Mouse (Mus musculus) hindbrain, embryonic 10.5 days (tissue): Measurements from ENCODE around the gene Dnajc14. TPM values are rescaled to one million over a fixed set of nuclear protein-coding genes. Genes with fewer than 3 reads are reported as not detected.
A peak's percentile ranks its signal among the peaks of the same experiment; 100 is the strongest.
"Not testable (repeated sequence)": the region's sequence is repeated elsewhere in the genome, so short reads cannot be mapped to it uniquely, and the experiment has no call there.

Source experiments
- DNase-seq: peaks from one replicate; pipeline ENCODE4 v3.0.0-alpha.2; 2017; ENCODE audit warnings: low spot score
- H3K27ac ChIP-seq: fragments of 300-500 bp; sonication (generic); 2 replicates; pipeline ENCODE4 v1.5.1; 2016; ENCODE audit warnings: mild to moderate bottlenecking, moderate library complexity
- H3K27me3 ChIP-seq: fragments of 300-500 bp; sonication (generic); 2 replicates; pipeline ENCODE4 v1.6.1; 2016; ENCODE audit warnings: mild to moderate bottlenecking; ENCODE audit not compliant: poor library complexity, insufficient read depth, severe bottlenecking
- H3K36me3 ChIP-seq: fragments of 300-500 bp; sonication (generic); 2 replicates; pipeline ENCODE4 v1.6.1; 2016; ENCODE audit warnings: mild to moderate bottlenecking, moderate library complexity
- H3K4me1 ChIP-seq: fragments of 300-500 bp; sonication (generic); replicated peaks from 2 replicates; pipeline ENCODE4 v1.6.1; 2016; ENCODE audit warnings: mild to moderate bottlenecking
- H3K4me3 ChIP-seq: fragments of 300-500 bp; sonication (generic); 2 replicates; pipeline ENCODE4 v1.5.1; 2016; ENCODE audit warnings: mild to moderate bottlenecking, moderate library complexity
- H3K9me3 ChIP-seq: fragments of 300-500 bp; sonication (generic); 2 replicates; pipeline ENCODE4 v1.6.1; 2016; ENCODE audit warnings: mild to moderate bottlenecking, moderate library complexity
- WGBS: fragments of 180-500 bp; shearing (Covaris S2); methylation state at CpG from one replicate; pipeline ENCODE4 v1.1.7; 2016; 5-methylcytosine and 5-hydroxymethylcytosine counted together
- polyA plus RNA-seq: library from polyadenylated mRNA; unstranded; fragments of >200 nt; fragmentation: Nextera tagmentation; extraction: Ambion mirVana; gene quantifications from 2 replicates; pipeline ENCODE4 v1.2.1, GENCODE M21; 2016

Dnajc14 gene
- polyA plus RNA-seq, 1 experiment from 2014 or later = 50.4 TPM

DNA sequence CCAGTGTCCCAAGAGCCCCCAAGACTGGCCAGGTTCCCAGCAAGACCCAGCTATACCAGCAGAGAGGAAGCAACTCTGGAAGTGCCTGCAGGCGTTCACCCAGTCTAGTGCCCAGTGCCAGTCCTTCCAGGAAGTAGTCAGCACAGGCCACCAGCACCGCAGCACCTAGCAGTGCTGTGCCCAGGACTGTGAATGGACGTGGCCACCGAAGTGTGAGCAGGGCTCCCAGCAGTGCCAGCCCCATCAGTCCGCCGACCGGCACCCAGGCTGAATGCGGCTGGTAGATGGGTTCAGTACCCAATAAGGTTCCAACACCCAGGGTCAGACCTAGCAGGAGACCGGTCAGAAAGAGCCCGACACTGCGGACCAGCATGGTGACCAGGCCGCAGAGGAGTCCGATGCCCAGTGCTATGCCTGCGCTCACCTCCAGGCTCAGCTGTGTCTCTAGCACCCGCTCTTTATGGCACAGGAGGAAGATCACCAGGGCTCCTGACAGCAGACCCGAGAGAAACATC is 1.8 kb upstream of the Dnajc14 start:
- 85% methylated on average over 16 of the region's 16 CpGs for WGBS
- Histone ChIP-seq H3K27me3 (no peaks in the 10 kb centered on the region), H3K36me3 (peaks cover 40% of the 10 kb centered on the region), H3K4me3 (peak overlapping the region; percentile 24; the same call in 1 of the 2 replicates), H3K27ac (peak overlapping the region; percentile 45; the same call in 1 of the 2 replicates), H3K4me1 (peaks cover 36% of the 10 kb centered on the region), H3K9me3 (no peaks in the 10 kb centered on the region)
- no peak for DNase-seq

DNA sequence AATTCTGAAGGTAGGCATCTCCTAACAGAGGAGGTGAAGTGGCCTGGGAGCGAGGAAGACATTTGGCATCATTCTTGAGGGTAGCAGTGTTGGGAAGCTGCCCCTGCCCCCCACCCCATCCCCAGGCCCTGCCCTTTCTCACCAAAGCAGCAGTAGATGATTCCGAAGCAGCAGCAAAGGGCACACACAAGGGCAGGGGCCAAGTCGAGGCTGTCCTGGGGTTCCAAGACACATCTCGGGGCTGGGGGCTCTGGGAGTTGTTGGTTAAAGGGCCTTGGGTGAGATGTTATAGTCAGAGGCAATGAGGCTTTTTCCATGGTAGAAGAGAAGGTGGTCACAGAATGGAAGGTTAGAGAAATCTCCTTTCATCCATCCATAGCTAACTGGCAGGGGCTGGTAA is 906 bp upstream of the Dnajc14 start:
- H3K4me3 ChIP-seq = peak overlapping the region; percentile 86
- 65% methylated on average over 4 of the region's 4 CpGs for WGBS

DNA sequence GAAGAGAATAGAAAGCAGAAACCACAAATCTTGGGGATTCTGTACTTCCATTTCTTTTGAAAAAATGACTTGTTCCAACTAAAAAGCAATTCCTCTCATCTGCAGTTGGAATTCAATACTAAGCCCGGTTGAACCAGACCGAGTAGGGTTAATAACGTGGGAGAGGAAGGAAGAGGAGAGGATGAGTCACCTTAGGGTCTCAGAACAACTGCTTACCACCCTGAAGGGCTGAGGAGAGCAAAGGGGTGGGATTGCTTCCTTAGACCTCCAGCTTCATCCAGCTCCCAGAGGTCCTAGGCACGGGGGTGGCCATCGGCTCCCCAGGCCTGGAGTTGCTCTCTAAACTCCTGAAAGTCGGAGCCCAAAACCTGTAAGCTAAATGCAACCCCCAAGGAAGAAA is 501 bp upstream of the Dnajc14 start:
- DNase-seq = no peak
- Histone ChIP-seq H3K36me3 (peaks cover 53% of the 10 kb centered on the region), H3K27ac (peak overlapping the region; percentile 97), H3K4me1 (peaks cover 50% of the 10 kb centered on the region), H3K9me3 (no peaks in the 10 kb centered on the region), H3K4me3 (peak overlapping the region; percentile 86), H3K27me3 (no peaks in the 10 kb centered on the region)
- 18% methylated on average over 6 of the region's 6 CpGs for WGBS

More for the DNA sequence above, 906 bp upstream of the Dnajc14 start:
- Histone ChIP-seq H3K4me1 (peaks cover 46% of the 10 kb centered on the region), H3K27ac (peak overlapping the region; percentile 62; the same call in 1 of the 2 replicates), H3K36me3 (peaks cover 49% of the 10 kb centered on the region), H3K9me3 (no peaks in the 10 kb centered on the region), H3K27me3 (no peaks in the 10 kb centered on the region)
- DNase-seq = no peak

DNA sequence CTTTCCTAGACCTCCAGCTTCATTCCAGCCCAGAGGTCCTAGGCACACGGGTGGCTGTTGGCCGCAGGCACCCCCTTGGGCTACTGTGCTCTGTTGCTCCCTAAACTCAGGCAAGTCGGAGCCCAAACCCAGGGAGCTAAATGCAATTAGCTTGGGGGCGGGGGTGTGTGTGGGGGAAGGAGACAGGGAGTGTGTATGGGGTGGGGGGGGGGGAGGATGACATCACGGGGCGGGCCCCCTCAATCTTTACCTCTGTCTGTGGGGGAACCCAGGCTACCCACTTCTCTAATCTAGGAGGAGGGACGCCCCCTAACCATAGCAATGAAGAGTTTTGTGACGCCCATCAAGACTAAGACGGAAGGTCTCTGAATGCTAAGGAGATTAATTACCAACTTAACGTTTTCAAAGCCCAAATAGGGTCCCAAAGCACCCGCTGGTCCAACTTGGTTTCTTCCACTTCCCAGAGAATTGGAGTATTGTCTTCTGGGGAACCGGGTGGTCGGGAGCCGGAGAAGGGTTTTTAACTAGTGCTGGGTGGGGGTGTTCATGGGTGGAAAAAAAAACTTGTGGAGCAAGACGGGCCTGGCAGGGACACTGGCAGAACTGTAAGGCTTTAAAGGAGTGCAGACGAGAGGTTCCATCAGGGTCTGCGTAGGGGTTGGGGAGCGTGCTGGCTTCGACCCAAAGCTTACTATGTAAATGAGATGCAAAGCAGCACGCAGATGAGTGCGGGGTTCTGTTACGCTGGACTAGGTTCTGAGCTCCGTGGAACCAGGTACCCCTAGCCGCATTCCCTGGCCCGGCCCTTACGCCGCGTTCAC is 619 bp downstream of the Dnajc14 start, which contains the start of gene Tmem198b:
TSS of gene Tmem198b (minus strand) at position 100 of the 821 bp plus-strand sequence.
- under 1% methylated on average over 28 of the region's 28 CpGs for WGBS
- H3K4me1 ChIP-seq = peaks cover 61% of the 10 kb centered on the region

DNA sequence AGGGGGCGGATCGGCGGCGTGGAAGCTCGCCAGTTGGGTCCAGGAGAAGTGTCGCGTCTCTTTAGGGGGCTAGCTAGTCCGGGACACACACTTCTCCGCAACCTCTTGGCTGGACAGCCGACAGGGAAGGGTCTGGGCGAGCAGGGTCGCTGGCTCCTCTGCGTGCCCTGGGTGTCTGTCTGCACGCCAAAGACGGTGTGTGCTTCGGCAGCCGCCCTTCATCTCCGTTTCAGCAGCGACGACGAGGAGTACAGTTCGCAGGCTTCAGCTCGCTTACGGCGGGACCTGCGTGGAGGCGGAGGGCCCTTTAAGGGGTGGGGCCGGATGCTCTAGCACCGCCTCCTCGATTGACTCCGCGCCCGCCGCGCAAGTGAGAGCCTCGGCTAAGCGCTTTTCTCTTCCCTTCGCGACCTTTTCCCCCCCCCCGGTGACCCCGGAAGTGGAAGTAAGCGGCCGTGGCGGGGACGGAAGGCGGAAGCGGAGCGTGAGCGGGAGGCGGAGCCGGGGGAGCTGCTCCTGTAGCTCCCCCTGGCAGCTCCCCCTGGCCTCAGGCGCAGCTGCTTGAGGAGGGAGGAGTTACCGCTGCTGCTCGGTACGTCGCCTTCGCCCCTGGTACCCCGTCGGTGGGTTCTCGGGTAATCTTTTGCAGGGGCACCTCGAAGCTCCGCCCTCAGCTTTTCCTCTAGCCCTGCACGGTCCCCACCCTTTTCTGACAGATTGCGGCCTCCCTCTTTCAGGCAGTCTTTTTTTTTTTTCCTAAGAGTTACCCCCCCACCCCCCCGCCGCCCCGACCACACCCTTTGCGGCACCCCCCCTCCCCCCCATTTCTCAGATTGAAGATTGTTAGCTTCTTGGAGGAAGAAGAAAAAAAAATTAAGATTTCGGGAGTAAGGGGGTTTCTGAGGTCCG is 1.5 kb downstream of the Dnajc14 start:
- peaks cover 60% of the 10 kb centered on the region for H3K36me3 ChIP-seq
- WGBS = under 1% methylated on average over 70 of the region's 70 CpGs
- DNase-seq = peak; percentile 99
- peaks cover 63% of the 10 kb centered on the region for H3K4me1 ChIP-seq
- H3K4me3 ChIP-seq = peak overlapping the region; percentile 86
- no peaks in the 10 kb centered on the region for H3K9me3 ChIP-seq
- peak overlapping the region; percentile 97 for H3K27ac ChIP-seq
- H3K27me3 ChIP-seq = no peaks in the 10 kb centered on the region

More for the DNA sequence above, 619 bp downstream of the Dnajc14 start, which contains the start of gene Tmem198b:
- Histone ChIP-seq H3K27ac (peak within 1 kb of the TSS; percentile 97), H3K4me3 (peak within 1 kb of the TSS; percentile 86), H3K27me3 (no peaks in the 10 kb centered on the region), H3K9me3 (no peaks in the 10 kb centered on the region), H3K36me3 (peaks cover 59% of the 10 kb centered on the region)
- DNase-seq = peak; percentile 84

DNA sequence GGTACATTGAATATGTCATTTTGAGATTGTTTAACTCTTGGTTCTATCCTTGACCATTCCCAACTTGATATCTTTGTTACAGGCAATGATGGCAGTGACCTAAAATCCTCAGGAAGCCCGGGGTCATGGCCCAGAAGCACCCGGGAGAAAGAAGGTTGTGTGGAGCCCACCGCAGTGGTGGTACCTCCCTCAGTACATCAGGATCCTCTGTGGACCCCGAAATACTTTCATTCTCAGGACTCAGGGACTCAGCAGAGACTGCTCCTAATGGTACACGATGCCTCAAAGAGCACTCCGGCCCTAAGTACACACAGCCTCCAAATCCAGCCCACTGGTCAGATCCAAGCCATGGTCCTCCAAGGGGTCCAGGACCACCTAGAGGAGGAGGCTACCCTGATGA is 2.2 kb downstream of the Dnajc14 start:
- Histone ChIP-seq H3K4me3 (peak overlapping the region; percentile 86), H3K36me3 (peaks cover 54% of the 10 kb centered on the region), H3K27me3 (no peaks in the 10 kb centered on the region), H3K9me3 (no peaks in the 10 kb centered on the region), H3K27ac (peak overlapping the region; percentile 97), H3K4me1 (peaks cover 65% of the 10 kb centered on the region)
- WGBS = 68% methylated on average over 6 of the region's 6 CpGs
- no peak for DNase-seq

DNA sequence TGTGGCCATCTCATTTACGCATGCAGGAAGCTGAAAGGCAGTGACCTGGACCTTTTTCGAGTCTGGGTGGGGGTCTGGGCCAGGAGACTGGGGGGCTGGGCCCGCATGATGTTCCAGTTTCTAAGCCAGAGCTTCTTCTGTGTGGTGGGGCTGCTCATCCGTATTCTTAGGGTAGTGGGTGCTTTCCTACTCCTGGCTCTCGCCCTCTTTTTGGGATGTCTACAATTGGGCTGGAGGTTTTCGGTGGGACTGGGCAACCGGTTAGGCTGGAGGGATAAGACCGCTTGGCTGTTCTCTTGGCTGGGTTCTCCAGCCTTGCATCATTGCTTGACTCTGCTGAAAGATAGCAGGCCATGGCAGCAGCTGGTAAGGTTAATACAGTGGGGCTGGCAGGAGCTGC is 3.2 kb downstream of the Dnajc14 start:
- no peaks in the 10 kb centered on the region for H3K27me3 ChIP-seq
- H3K36me3 ChIP-seq = peaks cover 46% of the 10 kb centered on the region
- peak overlapping the region; percentile 86 for H3K4me3 ChIP-seq
- DNase-seq = no peak
- H3K27ac ChIP-seq = peak overlapping the region; percentile 12; the same call in 1 of the 2 replicates
- no peaks in the 10 kb centered on the region for H3K9me3 ChIP-seq
- 93% methylated on average over 8 of the region's 8 CpGs for WGBS
- peaks cover 63% of the 10 kb centered on the region for H3K4me1 ChIP-seq

DNA sequence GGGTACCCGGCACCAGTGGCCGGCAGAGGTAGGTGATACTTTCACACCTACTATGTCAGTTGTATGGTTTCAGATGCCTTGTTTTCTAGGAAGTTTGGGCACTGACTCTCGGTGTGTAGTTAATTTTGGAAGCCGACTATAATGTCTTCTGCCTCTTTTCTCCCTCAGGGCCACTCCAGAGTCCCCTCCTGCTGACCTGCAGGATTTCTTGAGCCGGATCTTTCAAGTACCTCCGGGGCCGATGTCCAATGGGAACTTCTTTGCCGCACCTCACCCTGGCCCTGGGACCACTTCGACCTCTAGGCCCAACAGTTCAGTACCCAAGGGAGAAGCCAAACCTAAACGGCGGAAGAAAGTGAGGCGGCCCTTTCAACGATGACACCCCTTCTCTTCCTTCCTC is 13.2 kb downstream of the Dnajc14 start, which contains the start of gene Sarnp:
TSS of gene Sarnp (plus strand) at position 301 of the 400 bp plus-strand sequence.
- Histone ChIP-seq H3K27me3 (no peaks in the 10 kb centered on the region), H3K9me3 (no peaks in the 10 kb centered on the region), H3K36me3 (peaks cover 80% of the 10 kb centered on the region), H3K4me3 (no peak within 1 kb of the TSS), H3K4me1 (peaks cover 8% of the 10 kb centered on the region), H3K27ac (no peak within 1 kb of the TSS)
- no peak for DNase-seq
- WGBS = 94% methylated on average over 13 of the region's 13 CpGs

DNA sequence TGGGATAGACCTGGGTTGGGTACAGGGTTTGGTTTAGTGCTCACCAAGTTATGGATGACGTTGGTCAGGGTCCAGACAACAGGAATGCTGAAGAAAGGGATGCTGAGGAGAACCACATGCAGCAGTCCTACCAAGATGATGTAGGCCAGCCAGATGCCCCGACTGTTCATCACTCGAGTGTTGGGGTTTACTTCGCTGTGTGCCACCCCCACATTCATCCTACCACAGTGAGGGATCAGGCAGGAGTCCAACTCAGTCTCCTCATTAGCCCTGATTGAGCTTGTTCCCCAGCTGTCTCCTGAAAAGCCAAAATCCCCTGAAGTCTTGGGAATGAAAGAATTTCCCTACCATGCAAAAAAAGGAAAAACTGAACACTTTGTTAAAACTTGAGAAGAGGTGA is 16.4 kb downstream of the Dnajc14 start:
- Histone ChIP-seq H3K9me3 (no peaks in the 10 kb centered on the region), H3K27ac (no peak overlapping the region), H3K27me3 (no peaks in the 10 kb centered on the region), H3K4me1 (peaks cover 16% of the 10 kb centered on the region), H3K36me3 (peaks cover 60% of the 10 kb centered on the region), H3K4me3 (peak overlapping the region; percentile 88; the same call in 1 of the 2 replicates)
- 90% methylated on average over 4 of the region's 4 CpGs for WGBS
- no peak for DNase-seq

DNA sequence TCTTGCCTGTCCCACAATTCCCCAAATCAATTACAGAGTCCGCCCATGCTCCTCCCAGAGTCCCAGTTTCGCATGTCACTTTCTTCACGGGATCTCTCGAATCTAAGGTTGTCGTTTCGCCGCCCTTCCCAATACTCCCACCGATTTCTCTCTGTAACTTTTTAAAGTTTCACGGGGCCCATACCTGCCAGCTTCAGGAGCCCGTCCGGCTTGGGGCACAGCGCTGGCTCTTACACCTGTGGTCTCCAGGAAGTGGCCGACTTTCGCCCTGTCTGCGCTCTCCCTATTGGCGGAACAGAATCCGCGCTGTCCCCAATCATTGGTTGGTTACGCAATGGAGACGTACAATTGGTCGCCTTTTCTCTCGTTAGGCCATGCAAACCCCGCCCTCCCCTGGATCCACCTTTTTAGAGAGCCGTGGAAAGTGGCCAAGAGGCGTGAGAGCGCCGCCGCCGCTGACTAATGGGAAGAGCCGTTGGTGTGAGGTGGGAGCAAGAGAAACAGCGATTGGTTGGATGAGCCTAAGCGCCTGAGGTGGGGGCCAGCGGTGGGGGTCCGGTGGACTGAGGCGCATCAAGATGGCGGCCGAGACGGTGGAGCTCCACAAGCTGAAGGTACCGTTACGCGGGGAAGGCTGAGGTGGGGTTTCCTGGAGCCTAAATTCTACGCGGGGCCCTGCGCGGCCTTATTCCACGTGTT is 17.6 kb downstream of the Dnajc14 start, which contains the start of gene Ormdl2:
TSS of gene Ormdl2 (minus strand) at position 288 of the 699 bp plus-strand sequence.
- Histone ChIP-seq H3K9me3 (no peaks in the 10 kb centered on the region), H3K4me3 (peak within 1 kb of the TSS; percentile 88), H3K27ac (peak within 1 kb of the TSS; percentile 91), H3K36me3 (peaks cover 60% of the 10 kb centered on the region), H3K27me3 (no peaks in the 10 kb centered on the region), H3K4me1 (peaks cover 16% of the 10 kb centered on the region)
- under 1% methylated on average over 46 of the region's 46 CpGs for WGBS
- DNase-seq = peak; percentile 99

DNA sequence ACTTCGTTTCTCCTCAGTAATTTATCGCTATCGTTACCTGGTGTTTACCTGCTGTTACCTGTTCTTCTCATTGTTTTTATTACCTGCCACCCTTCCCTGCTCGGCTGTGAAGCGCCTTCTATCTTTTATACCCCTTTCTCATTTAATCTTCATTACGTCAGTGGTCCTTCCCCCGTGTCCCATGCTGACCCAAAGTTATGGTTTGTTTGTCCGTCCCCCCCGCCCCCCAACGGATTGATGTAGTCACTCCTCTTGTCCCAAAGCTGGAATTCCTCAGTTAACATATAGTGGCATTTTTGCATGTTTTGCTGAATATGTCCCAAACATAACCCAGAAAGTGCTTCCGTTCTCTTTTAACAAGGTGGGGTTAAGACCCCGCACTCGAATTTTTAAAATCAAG is 18.3 kb downstream of the Dnajc14 start:
- 5% methylated on average over 13 of the region's 13 CpGs for WGBS
- Histone ChIP-seq H3K27ac (peak overlapping the region; percentile 91), H3K36me3 (peaks cover 58% of the 10 kb centered on the region), H3K27me3 (no peaks in the 10 kb centered on the region), H3K4me3 (peak overlapping the region; percentile 88), H3K4me1 (peaks cover 16% of the 10 kb centered on the region), H3K9me3 (no peaks in the 10 kb centered on the region)
- DNase-seq = no peak

DNA sequence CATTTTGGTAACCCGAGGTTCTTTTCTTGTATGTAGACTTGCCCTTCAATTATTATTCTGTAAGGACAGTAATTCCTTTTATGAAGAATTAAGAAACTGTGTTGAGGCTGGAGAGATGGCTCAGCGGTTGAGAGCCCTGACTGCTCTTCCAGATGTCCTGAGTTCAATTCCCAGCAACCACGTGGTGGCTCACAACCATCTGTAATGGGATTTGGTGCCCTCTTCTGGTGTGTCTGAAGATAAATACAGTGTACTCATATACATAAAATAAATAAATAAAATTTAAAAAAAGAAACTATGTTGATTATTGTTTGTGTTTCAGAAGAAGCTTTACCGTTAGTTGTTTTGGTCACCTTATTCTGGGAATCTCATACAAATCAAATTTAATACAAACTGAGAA is 19.2 kb downstream of the Dnajc14 start:
- H3K36me3 ChIP-seq = peaks cover 58% of the 10 kb centered on the region
- H3K4me1 ChIP-seq = peaks cover 16% of the 10 kb centered on the region
- not testable (repeated sequence) for H3K9me3 ChIP-seq, DNase-seq, H3K27ac ChIP-seq, H3K27me3 ChIP-seq
- H3K4me3 ChIP-seq = peak overlapping the region; percentile 88
- WGBS = 79% methylated on average over 4 of the region's 4 CpGs
